Mouse (Mus musculus) CH12.LX (cell line): ENCODE measurements around the gene Zxdc. TPM values are rescaled to one million over a fixed set of nuclear protein-coding genes. Genes with fewer than 3 reads are reported as not detected.

Experiments used
- DNase-seq: peaks from one replicate; pipeline ENCODE4 v3.0.0-alpha.2; 2013; ENCODE audit errors: extremely low read depth
- H3K27ac ChIP-seq: 2 replicates; pipeline ENCODE4 v1.5.1; 2012; ENCODE audit warnings: low read depth, mild to moderate bottlenecking, control low read depth, moderate library complexity; ENCODE audit not compliant: insufficient read depth
- H3K27me3 ChIP-seq: replicated peaks from 2 replicates; pipeline ENCODE3; 2012; ENCODE audit warnings: inconsistent platforms
- H3K36me3 ChIP-seq, 2 experiments: replicated peaks in 1 of 2; 2 replicates each; pipeline versions ENCODE3 to v1.6.1; 2012; ENCODE audit warnings: inconsistent platforms in 1 of 2, low read length in 1 of 2, mild to moderate bottlenecking in 1 of 2, mixed read lengths in 1 of 2, moderate library complexity in 1 of 2; ENCODE audit not compliant: control insufficient read depth in 1 of 2, insufficient read depth in 1 of 2
- H3K4me1 ChIP-seq, 2 experiments: 2 replicates each; pipeline ENCODE4 v1.6.1; 2012; ENCODE audit warnings: inconsistent platforms in 1 of 2, moderate library complexity in 1 of 2; ENCODE audit not compliant: insufficient read depth in 2 of 2, control insufficient read depth in 1 of 2
- H3K4me2 ChIP-seq: 2 replicates; pipeline ENCODE4 v1.6.1; 2012; ENCODE audit warnings: low read depth, mild to moderate bottlenecking, control low read depth; ENCODE audit not compliant: poor library complexity, insufficient read depth, severe bottlenecking
- H3K4me3 ChIP-seq, 3 experiments: fragments of 150-350 bp in 1 of 3; sonication (generic) in 1 of 3; replicated peaks in 1 of 3; 2 replicates each; pipeline versions ENCODE3 to v1.5.1; 2011 to 2012; ENCODE audit warnings: low read depth in 2 of 3, low read length in 2 of 3, mild to moderate bottlenecking in 2 of 3, moderate library complexity in 2 of 3, control low read depth in 1 of 3, improper control_type of control experiment in 1 of 3, inconsistent platforms in 1 of 3, mixed read lengths in 1 of 3; ENCODE audit not compliant: poor library complexity in 1 of 3
- H3K79me2 ChIP-seq: replicated peaks from 2 replicates; pipeline ENCODE4 v1.6.1; 2012; ENCODE audit warnings: mild to moderate bottlenecking, moderate library complexity; ENCODE audit not compliant: control insufficient read depth, poor library complexity, insufficient read depth, severe bottlenecking; ENCODE audit errors: extremely low read depth
- H3K9ac ChIP-seq: 2 replicates; pipeline ENCODE4 v1.6.1; 2012; ENCODE audit warnings: low read depth, mild to moderate bottlenecking, control low read depth, moderate library complexity; ENCODE audit not compliant: insufficient read depth
- H3K9me3 ChIP-seq: replicated peaks from 2 replicates; pipeline ENCODE3; 2012; ENCODE audit warnings: low read length, inconsistent platforms, mixed read lengths
- CHD2 ChIP-seq: IDR thresholded peaks from 2 replicates; pipeline ENCODE4 v1.6.1; 2011; ENCODE audit warnings: low read length, improper control_type of control experiment
- E2F4 ChIP-seq: IDR thresholded peaks from 2 replicates; pipeline ENCODE4 v1.6.1; 2011; ENCODE audit warnings: low read depth, low read length, improper control_type of control experiment; ENCODE audit not compliant: insufficient replicate concordance
- EP300 ChIP-seq: IDR thresholded peaks from 2 replicates; pipeline ENCODE4 v1.6.1; 2011; ENCODE audit warnings: low read length, improper control_type of control experiment
- GABPA ChIP-seq: IDR thresholded peaks from 2 replicates; pipeline ENCODE4 v1.6.1; 2012; ENCODE audit warnings: low read depth, low read length, improper control_type of control experiment, inconsistent platforms; ENCODE audit not compliant: insufficient replicate concordance
- HCFC1 ChIP-seq: IDR thresholded peaks from 2 replicates; pipeline ENCODE4 v1.6.1; 2012; ENCODE audit warnings: low read depth, mild to moderate bottlenecking, inconsistent platforms, low read length, improper control_type of control experiment
- IRF4 ChIP-seq: IDR thresholded peaks from 2 replicates; pipeline ENCODE4 v1.6.1; 2014; ENCODE audit warnings: low read depth, mild to moderate bottlenecking, inconsistent platforms, low read length, improper control_type of control experiment
- JUN ChIP-seq: IDR thresholded peaks from 2 replicates; pipeline ENCODE4 v1.6.1; 2011; ENCODE audit warnings: low read depth, mild to moderate bottlenecking, low read length, improper control_type of control experiment, moderate library complexity; ENCODE audit not compliant: insufficient read depth
- KAT2A ChIP-seq: IDR thresholded peaks from 2 replicates; pipeline ENCODE4 v1.6.1; 2012; ENCODE audit warnings: low read length, improper control_type of control experiment, inconsistent platforms; ENCODE audit not compliant: insufficient replicate concordance
- MAFK ChIP-seq: IDR thresholded peaks from 2 replicates; pipeline ENCODE4 v1.6.1; 2011; ENCODE audit warnings: low read length, improper control_type of control experiment; ENCODE audit not compliant: insufficient replicate concordance
- MAZ ChIP-seq: IDR thresholded peaks from 2 replicates; pipeline ENCODE4 v1.6.1; 2012; ENCODE audit warnings: low read depth, mild to moderate bottlenecking, inconsistent platforms, low read length, improper control_type of control experiment, moderate library complexity
- PAX5 ChIP-seq: IDR thresholded peaks from 2 replicates; pipeline ENCODE4 v1.6.1; 2012; ENCODE audit warnings: low read length, inconsistent platforms, mixed read lengths
- POLR2AphosphoS2 ChIP-seq: IDR thresholded peaks from 2 replicates; pipeline ENCODE4 v1.6.1; 2011; ENCODE audit warnings: low read depth, low read length, improper control_type of control experiment
- RAD21 ChIP-seq: IDR thresholded peaks from 2 replicates; pipeline ENCODE4 v1.6.1; 2011; ENCODE audit warnings: low read depth, mild to moderate bottlenecking, low read length, improper control_type of control experiment, moderate library complexity
- UBTF ChIP-seq: IDR thresholded peaks from 2 replicates; pipeline ENCODE4 v1.6.1; 2012; ENCODE audit warnings: low read depth, mild to moderate bottlenecking, inconsistent platforms, low read length, improper control_type of control experiment, moderate library complexity
- USF1 ChIP-seq: IDR thresholded peaks from 2 replicates; pipeline ENCODE4 v1.6.1; 2014; ENCODE audit warnings: low read depth, mild to moderate bottlenecking, inconsistent platforms, low read length, improper control_type of control experiment
- USF2 ChIP-seq: conservative IDR thresholded peaks from 2 replicates; pipeline ENCODE4 v1.6.1; 2011; ENCODE audit warnings: low read depth, low read length, improper control_type of control experiment
- ZMIZ1 ChIP-seq: IDR thresholded peaks from 2 replicates; pipeline ENCODE4 v1.6.1; 2012; ENCODE audit warnings: low read depth, mild to moderate bottlenecking, inconsistent platforms, low read length, improper control_type of control experiment
- ZNF384 ChIP-seq: IDR thresholded peaks from 2 replicates; pipeline ENCODE4 v1.6.1; 2012; ENCODE audit warnings: low read depth, low read length, improper control_type of control experiment, inconsistent platforms
- dilution Hi-C: fragments of 300-500 bp; cut with MboI; formaldehyde crosslinking; loops from 2 replicates; pipeline ENCODE4 v1.14.3; 2020; ENCODE audit warnings: low sequenced_read_pairs; ENCODE audit not compliant: extremely low pct_unique_long_range_greater_than_20kb, extremely low pct_ligation_motif_present
- in situ Hi-C: fragments of 300-500 bp; cut with MboI; formaldehyde crosslinking; loops from 3 replicates; pipeline ENCODE4 v1.14.3; 2019; ENCODE audit warnings: low sequenced_read_pairs, low pct_ligation_motif_present, low pct_unique_long_range_greater_than_20kb, mixed read lengths
- polyA plus RNA-seq: library from polyadenylated mRNA; unstranded; fragments of >175 nt; gene quantifications from 2 replicates; pipeline ENCODE4 v1.2.1, GENCODE M21; 2012; ENCODE audit warnings: low read depth; ENCODE audit not compliant: insufficient read length
- total RNA-seq, 2 experiments: library from RNA; depleted of rRNA; stranded (reverse); fragments of 300-350 nt in 1 of 2; fragments of >200 nt in 1 of 2; gene quantifications; 2 replicates each; pipeline ENCODE4 v1.2.3; 2012 to 2014

The Zxdc gene
- total and polyA plus RNA-seq, 3 experiments, result 4.7 to 8.3 (median 5.2) TPM

- H3K79me2 ChIP-seq, result no peaks in the 10 kb centered on the region
- H3K36me3 ChIP-seq, result peaks cover 54 to 92% of the 10 kb centered on the region in 2 experiments
- H3K4me2 ChIP-seq, result no peak overlapping the region
- no peak for TF ChIP-seq USF1
- TF ChIP-seq E2F4, result no peak
- no peak for TF ChIP-seq MAZ
- no peak for TF ChIP-seq UBTF
- no peak for TF ChIP-seq EP300
- TF ChIP-seq ZNF384, result no peak
- no peak for TF ChIP-seq CHD2
- no peak for TF ChIP-seq ZMIZ1
- TF ChIP-seq PAX5, result no peak
- TF ChIP-seq HCFC1, result no peak
- TF ChIP-seq JUN, result no peak
- TF ChIP-seq KAT2A, result no peak
- no peak for TF ChIP-seq RAD21
- TF ChIP-seq MAFK, result no peak
- TF ChIP-seq USF2, result no peak
- no peak for TF ChIP-seq POLR2AphosphoS2
- TF ChIP-seq GABPA, result no peak
- no peak overlapping the region for H3K9ac ChIP-seq
- H3K4me1 ChIP-seq, result 0 out of 4 replicates have a peak, but pooled peaks cover 0 to 5% of the 10 kb centered on the region in 2 experiments
- no peaks in the 10 kb centered on the region for H3K9me3 ChIP-seq
- H3K27me3 ChIP-seq, result no peaks in the 10 kb centered on the region
- in situ Hi-C loops, result no loop called here
- no peak overlapping the region for H3K4me3 ChIP-seq
- dilution Hi-C loops, result no loop called here
- DNase-seq, result no peak
- H3K27ac ChIP-seq, result no peak overlapping the region
Measured at GRCm38 (mm10) chr6:90381465-90381864, 12.2 kb downstream of the Zxdc start.

- in situ Hi-C loops, result no loop called here
Measured at GRCm38 (mm10) chr6:90390629-90391028, 21.3 kb downstream of the Zxdc start.

More at GRCm38 (mm10) chr6:90390629-90391028, 21.3 kb downstream of the Zxdc start:
- dilution Hi-C loops, result no loop called here
- no peaks in the 10 kb centered on the region for H3K79me2 ChIP-seq
- H3K4me2 ChIP-seq, result no peak overlapping the region
- H3K9ac ChIP-seq, result no peak overlapping the region
- no peaks in the 10 kb centered on the region for H3K27me3 ChIP-seq
- no peaks in the 10 kb centered on the region for H3K4me1 ChIP-seq
- no peaks in the 10 kb centered on the region for H3K9me3 ChIP-seq
- TF ChIP-seq IRF4, result no peak
- H3K27ac ChIP-seq, result no peak overlapping the region
- no peak overlapping the region for H3K4me3 ChIP-seq
- peaks cover 13 to 70% of the 10 kb centered on the region in 2 experiments for H3K36me3 ChIP-seq
- DNase-seq, result no peak
